Mouse (Mus musculus): ENCODE measurements around the gene Mbd5. TPM values are rescaled to one million over a fixed set of nuclear protein-coding genes. Genes with fewer than 3 reads are reported as not detected.

Mbd5 gene
- polyA plus RNA-seq, 1 experiment from 2014 or later, result 40.2 TPM

GRCm38 (mm10) chr2:49040481-49040880 is 91.2 kb downstream of the Mbd5 start:
- Histone ChIP-seq H3K4me2 (replicated peaks) (no peak overlapping the region), H3K9ac (replicated peaks) (no peak overlapping the region), H3K4me3 (replicated peaks) (no peak overlapping the region), H3K27ac (no peak overlapping the region), H3K36me3 (peaks cover 6% of the 10 kb centered on the region), H3K4me1 (replicated peaks) (no peaks in the 10 kb centered on the region), H3K27me3 (no peaks in the 10 kb centered on the region), H3K9me3 (peaks cover 9% of the 10 kb centered on the region)
- WGBS, result 93% methylated on average over 3 of the region's 3 CpGs
- no peak for ATAC-seq

- ATAC-seq, result no peak
- H3K36me3 ChIP-seq, result no peaks in the 10 kb centered on the region
- no peak overlapping the region for H3K4me3 ChIP-seq (replicated peaks)
- H3K9me3 ChIP-seq, result no peaks in the 10 kb centered on the region
- H3K9ac ChIP-seq (replicated peaks), result no peak overlapping the region
- H3K27me3 ChIP-seq, result no peaks in the 10 kb centered on the region
- 93% methylated on average over 4 of the region's 4 CpGs for WGBS
- no peaks in the 10 kb centered on the region for H3K4me1 ChIP-seq (replicated peaks)
- no peak overlapping the region for H3K27ac ChIP-seq
- no peak overlapping the region for H3K4me2 ChIP-seq (replicated peaks)
Measured at GRCm38 (mm10) chr2:49050030-49050429, 100.7 kb downstream of the Mbd5 start.

DNA sequence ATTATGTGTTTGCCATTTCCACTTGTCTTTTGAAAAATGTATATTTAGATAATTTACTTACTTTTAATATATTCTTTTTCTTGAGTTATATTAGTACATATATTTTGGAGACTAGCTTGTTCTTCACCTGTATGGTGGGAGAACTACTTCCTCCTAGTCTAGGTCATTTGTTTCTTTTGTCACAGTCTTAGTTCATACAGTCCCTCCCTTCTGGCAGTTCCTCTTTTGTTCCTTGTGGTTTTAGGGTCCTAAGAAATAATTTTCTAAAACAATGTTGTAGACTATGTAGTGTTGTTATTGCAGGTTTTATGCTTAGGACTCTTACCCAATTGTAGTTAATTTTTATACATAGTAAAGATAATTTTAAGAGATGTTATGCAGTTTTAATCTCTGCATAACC is 118.6 kb downstream of the Mbd5 start:
- Histone ChIP-seq H3K4me3 (replicated peaks) (no peak overlapping the region), H3K27ac (no peak overlapping the region), H3K27me3 (no peaks in the 10 kb centered on the region)

DNA sequence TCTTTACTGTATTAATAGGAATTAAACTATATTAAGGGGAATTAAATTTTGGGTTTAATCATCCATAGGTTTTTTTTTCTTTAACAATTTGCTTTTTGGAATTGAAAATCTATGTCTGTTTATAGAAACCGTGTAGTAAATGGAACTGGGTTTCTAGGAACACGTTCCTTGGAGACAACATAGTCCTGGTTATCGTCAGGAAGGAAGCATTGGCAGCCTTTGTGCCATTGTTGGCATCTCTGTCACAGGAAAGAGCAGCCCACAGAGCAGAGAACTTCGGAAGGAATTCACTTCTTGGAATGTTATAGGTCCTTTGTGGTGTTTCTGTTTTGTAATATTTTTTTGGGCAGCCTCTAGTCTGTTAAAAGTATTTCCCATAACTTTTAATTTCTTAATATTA is 135.7 kb downstream of the Mbd5 start:
- Histone ChIP-seq H3K36me3 (no peaks in the 10 kb centered on the region), H3K9ac (replicated peaks) (no peak overlapping the region)
- 88% methylated on average over 4 of the region's 4 CpGs for WGBS

More for the DNA sequence above, 118.6 kb downstream of the Mbd5 start:
- H3K9ac ChIP-seq (replicated peaks), result no peak overlapping the region
- no peak overlapping the region for H3K4me2 ChIP-seq (replicated peaks)
- H3K9me3 ChIP-seq, result no peaks in the 10 kb centered on the region
- H3K4me1 ChIP-seq (replicated peaks), result no peaks in the 10 kb centered on the region
- ATAC-seq, result no peak
- H3K36me3 ChIP-seq, result no peaks in the 10 kb centered on the region

GRCm38 (mm10) chr2:49090771-49091170 is 141.5 kb downstream of the Mbd5 start:
- Histone ChIP-seq H3K4me2 (replicated peaks) (no peak overlapping the region), H3K27ac (no peak overlapping the region), H3K9me3 (no peaks in the 10 kb centered on the region), H3K36me3 (no peaks in the 10 kb centered on the region), H3K27me3 (no peaks in the 10 kb centered on the region), H3K4me3 (replicated peaks) (no peak overlapping the region), H3K9ac (replicated peaks) (no peak overlapping the region), H3K4me1 (replicated peaks) (no peaks in the 10 kb centered on the region)
- ATAC-seq, result no peak
- 97% methylated on average over 4 of the region's 4 CpGs for WGBS

More for the DNA sequence above, 135.7 kb downstream of the Mbd5 start:
- Histone ChIP-seq H3K27me3 (no peaks in the 10 kb centered on the region), H3K4me3 (replicated peaks) (no peak overlapping the region), H3K4me1 (replicated peaks) (no peaks in the 10 kb centered on the region), H3K9me3 (no peaks in the 10 kb centered on the region), H3K27ac (no peak overlapping the region), H3K4me2 (replicated peaks) (no peak overlapping the region)
- ATAC-seq, result no peak

DNA sequence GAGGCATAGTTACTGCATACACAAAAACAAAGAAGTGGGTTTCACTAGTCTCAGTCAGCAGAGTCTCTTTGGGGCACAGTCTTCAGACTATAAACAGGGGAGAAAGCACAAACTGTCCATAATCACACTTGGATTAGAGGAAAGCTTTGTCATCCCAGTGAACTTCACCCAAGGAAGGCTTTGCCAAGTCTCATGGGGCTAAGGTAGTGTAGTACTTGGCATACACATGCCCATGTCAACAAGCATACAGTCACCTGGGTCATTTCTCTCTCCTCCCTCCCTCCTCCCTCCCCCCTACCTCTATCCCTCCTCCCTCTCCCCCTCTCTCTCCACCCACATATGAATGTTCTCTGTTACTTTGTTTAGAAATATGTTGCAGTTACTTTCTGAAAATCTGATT is 147.5 kb downstream of the Mbd5 start:
- Histone ChIP-seq H3K4me2 (replicated peaks) (no peak overlapping the region), H3K4me3 (replicated peaks) (no peak overlapping the region), H3K27me3 (no peaks in the 10 kb centered on the region), H3K9ac (replicated peaks) (no peak overlapping the region), H3K27ac (no peak overlapping the region), H3K4me1 (replicated peaks) (no peaks in the 10 kb centered on the region), H3K36me3 (peaks cover 5% of the 10 kb centered on the region), H3K9me3 (no peaks in the 10 kb centered on the region)
- ATAC-seq, result no peak

- Histone ChIP-seq H3K4me3 (replicated peaks) (no peak overlapping the region), H3K36me3 (no peaks in the 10 kb centered on the region), H3K4me2 (replicated peaks) (no peak overlapping the region), H3K27ac (no peak overlapping the region), H3K4me1 (replicated peaks) (no peaks in the 10 kb centered on the region), H3K27me3 (no peaks in the 10 kb centered on the region), H3K9ac (replicated peaks) (no peak overlapping the region), H3K9me3 (no peaks in the 10 kb centered on the region)
- no peak for ATAC-seq
Measured at GRCm38 (mm10) chr2:49108906-49109305, 159.6 kb downstream of the Mbd5 start.

GRCm38 (mm10) chr2:49119875-49120274 is 170.6 kb downstream of the Mbd5 start:
- H3K27ac ChIP-seq, result no peak overlapping the region
- whole genome bisulfite sequencing, result 94% methylated on average over 6 of the region's 6 CpGs

GRCm38 (mm10) chr2:49121603-49122002 is 172.3 kb downstream of the Mbd5 start:
- Histone ChIP-seq H3K9ac (replicated peaks) (no peak overlapping the region), H3K36me3 (no peaks in the 10 kb centered on the region), H3K27me3 (no peaks in the 10 kb centered on the region), H3K27ac (no peak overlapping the region), H3K4me1 (replicated peaks) (no peaks in the 10 kb centered on the region), H3K4me3 (replicated peaks) (no peak overlapping the region), H3K9me3 (no peaks in the 10 kb centered on the region), H3K4me2 (replicated peaks) (no peak overlapping the region)
- no peak for ATAC-seq
- WGBS, result 89% methylated on average over 3 of the region's 3 CpGs

More at GRCm38 (mm10) chr2:49119875-49120274, 170.6 kb downstream of the Mbd5 start:
- Histone ChIP-seq H3K9ac (replicated peaks) (no peak overlapping the region), H3K36me3 (no peaks in the 10 kb centered on the region), H3K9me3 (0 out of 2 replicates have a peak, but pooled peaks cover 4% of the 10 kb centered on the region), H3K4me2 (replicated peaks) (no peak overlapping the region), H3K4me1 (replicated peaks) (no peaks in the 10 kb centered on the region), H3K4me3 (replicated peaks) (no peak overlapping the region), H3K27me3 (no peaks in the 10 kb centered on the region)
- no peak for ATAC-seq

DNA sequence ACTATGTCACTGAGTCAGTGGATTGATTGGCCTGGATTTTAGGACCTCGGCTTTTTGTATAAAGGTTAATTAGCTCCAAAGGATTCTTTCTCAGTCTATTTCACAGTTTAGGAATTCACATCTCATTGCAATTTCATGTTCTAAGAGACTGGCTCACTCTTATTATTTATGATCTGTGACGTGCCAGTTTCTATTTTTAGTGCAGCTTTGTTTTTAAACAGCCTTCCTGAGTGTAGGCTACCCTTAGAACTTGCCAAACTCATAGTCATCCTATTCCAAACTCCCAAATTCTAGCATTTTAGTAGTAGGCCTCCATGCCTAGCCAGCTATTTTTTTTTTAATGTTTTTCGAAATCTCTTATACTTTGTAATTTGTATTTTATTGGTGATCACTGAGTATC is 192.9 kb downstream of the Mbd5 start:
- Histone ChIP-seq H3K4me3 (replicated peaks) (no peak overlapping the region), H3K27me3 (no peaks in the 10 kb centered on the region), H3K27ac (no peak overlapping the region), H3K9ac (replicated peaks) (no peak overlapping the region), H3K36me3 (no peaks in the 10 kb centered on the region), H3K9me3 (no peaks in the 10 kb centered on the region), H3K4me1 (replicated peaks) (no peaks in the 10 kb centered on the region), H3K4me2 (replicated peaks) (no peak overlapping the region)
- WGBS, result 89% methylated on average over 3 of the region's 3 CpGs
- no peak for ATAC-seq

DNA sequence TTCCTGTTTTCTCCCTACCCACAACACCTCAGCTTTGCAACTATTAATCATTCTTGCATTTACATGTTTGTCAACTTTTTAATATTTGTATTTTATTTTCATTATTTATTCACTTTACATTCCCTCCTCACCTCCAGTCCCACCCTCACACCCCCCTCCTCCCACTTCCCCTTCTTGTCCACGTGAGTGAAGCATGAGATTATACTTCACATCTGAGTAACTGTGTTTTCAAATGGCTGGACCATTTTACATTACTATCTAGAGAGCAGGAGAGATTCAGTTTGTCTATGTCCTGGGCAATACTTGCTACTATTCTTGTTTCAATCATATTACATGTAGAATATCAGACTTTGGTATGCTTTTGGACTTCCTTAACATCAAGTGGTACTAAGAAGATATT is 204.3 kb downstream of the Mbd5 start:
- no peaks in the 10 kb centered on the region for H3K27me3 ChIP-seq
- no peaks in the 10 kb centered on the region for H3K9me3 ChIP-seq
- ATAC-seq, result no peak
- H3K36me3 ChIP-seq, result peaks cover 4% of the 10 kb centered on the region
- no peak overlapping the region for H3K4me2 ChIP-seq (replicated peaks)
- H3K9ac ChIP-seq (replicated peaks), result no peak overlapping the region
- no peak overlapping the region for H3K27ac ChIP-seq
- H3K4me3 ChIP-seq (replicated peaks), result no peak overlapping the region
- no peaks in the 10 kb centered on the region for H3K4me1 ChIP-seq (replicated peaks)
- 71% methylated on average over 1 of the region's 1 CpGs for WGBS

DNA sequence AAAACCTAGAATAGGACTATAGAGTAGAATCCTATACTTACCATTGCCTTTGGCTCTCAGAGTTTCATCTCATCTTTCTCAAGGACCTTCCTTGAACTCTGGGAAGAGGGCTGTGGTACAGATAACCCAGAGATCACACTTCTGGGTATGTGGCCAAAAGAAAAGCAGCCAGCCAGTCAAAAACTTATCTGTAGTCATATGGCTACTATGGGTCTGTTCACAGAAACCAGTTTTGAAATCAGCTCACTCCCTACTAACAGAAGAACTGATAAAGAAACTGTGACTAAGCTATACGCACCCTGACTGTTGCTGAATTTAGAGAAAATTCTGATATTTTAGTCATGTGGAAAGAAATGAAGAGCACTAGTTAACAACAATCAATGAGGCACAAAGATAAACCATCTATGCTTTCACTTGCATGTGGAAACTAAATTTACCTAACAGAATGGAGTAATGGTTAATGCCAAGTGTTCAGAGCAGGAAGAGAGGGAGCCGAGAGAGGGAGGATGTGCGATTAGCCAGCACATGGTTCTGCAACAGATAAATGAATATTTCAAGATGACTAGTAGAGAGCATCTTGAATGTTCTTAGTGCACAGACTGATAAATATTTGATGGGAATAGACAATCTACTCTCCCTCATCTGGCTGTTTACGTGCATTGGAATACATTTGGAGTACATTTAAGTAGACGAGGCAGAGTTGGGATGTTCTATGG is 211.1 kb downstream of the Mbd5 start:
- Histone ChIP-seq H3K4me3 (replicated peaks) (no peak overlapping the region), H3K9me3 (0 out of 2 replicates have a peak, but pooled peaks cover 4% of the 10 kb centered on the region), H3K36me3 (peaks cover 11% of the 10 kb centered on the region), H3K27ac (no peak overlapping the region), H3K4me1 (replicated peaks) (no peaks in the 10 kb centered on the region), H3K27me3 (no peaks in the 10 kb centered on the region), H3K9ac (replicated peaks) (no peak overlapping the region), H3K4me2 (replicated peaks) (no peak overlapping the region)
- WGBS, result 86% methylated on average over 5 of the region's 5 CpGs
- no peak for ATAC-seq

DNA sequence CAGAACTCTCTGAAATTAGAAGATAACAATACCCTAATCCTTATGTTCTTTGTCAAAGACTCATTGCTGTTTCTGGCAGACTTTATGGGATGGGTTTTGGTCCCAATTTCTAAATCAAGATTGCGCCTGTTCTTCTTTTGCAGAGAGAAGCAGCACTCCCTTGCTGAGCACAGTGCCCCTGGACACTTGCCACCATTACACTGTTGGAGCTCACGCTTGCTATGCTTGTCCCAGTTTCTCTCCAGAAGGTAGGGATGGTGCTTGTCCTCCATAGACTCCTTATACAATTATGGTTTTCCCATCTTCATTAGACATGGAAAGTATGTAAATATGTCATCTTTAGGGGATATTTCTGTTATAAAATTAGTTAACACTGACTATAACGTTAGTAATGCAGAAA is 220.5 kb downstream of the Mbd5 start:
- no peak overlapping the region for H3K4me3 ChIP-seq (replicated peaks)
- 0 out of 2 replicates have a peak, but pooled peaks cover 5% of the 10 kb centered on the region for H3K36me3 ChIP-seq
- no peak overlapping the region for H3K4me2 ChIP-seq (replicated peaks)
- H3K4me1 ChIP-seq (replicated peaks), result no peaks in the 10 kb centered on the region
- no peak overlapping the region for H3K27ac ChIP-seq
- 94% methylated on average over 3 of the region's 3 CpGs for WGBS
- no peaks in the 10 kb centered on the region for H3K9me3 ChIP-seq
- ATAC-seq, result no peak
- H3K9ac ChIP-seq (replicated peaks), result no peak overlapping the region
- no peaks in the 10 kb centered on the region for H3K27me3 ChIP-seq
